Mouse (Mus musculus) CH12.LX (cell line): ENCODE data around the gene Pop7. TPM values are rescaled to one million over a fixed set of nuclear protein-coding genes. Genes with fewer than 3 reads are reported as not detected.

ENCODE experiments used
- DNase-seq: peaks from one replicate; pipeline ENCODE4 v3.0.0-alpha.2; 2013; ENCODE audit errors: extremely low read depth
- H3K27ac ChIP-seq: 2 replicates; pipeline ENCODE4 v1.5.1; 2012; ENCODE audit warnings: low read depth, mild to moderate bottlenecking, control low read depth, moderate library complexity; ENCODE audit not compliant: insufficient read depth
- H3K27me3 ChIP-seq: replicated peaks from 2 replicates; pipeline ENCODE3; 2012; ENCODE audit warnings: inconsistent platforms
- H3K36me3 ChIP-seq, 2 experiments: replicated peaks in 1 of 2; 2 replicates each; pipeline versions ENCODE3 to v1.6.1; 2012; ENCODE audit warnings: inconsistent platforms in 1 of 2, low read length in 1 of 2, mild to moderate bottlenecking in 1 of 2, mixed read lengths in 1 of 2, moderate library complexity in 1 of 2; ENCODE audit not compliant: control insufficient read depth in 1 of 2, insufficient read depth in 1 of 2
- H3K4me1 ChIP-seq, 2 experiments: 2 replicates each; pipeline ENCODE4 v1.6.1; 2012; ENCODE audit warnings: inconsistent platforms in 1 of 2, moderate library complexity in 1 of 2; ENCODE audit not compliant: insufficient read depth in 2 of 2, control insufficient read depth in 1 of 2
- H3K4me2 ChIP-seq: 2 replicates; pipeline ENCODE4 v1.6.1; 2012; ENCODE audit warnings: low read depth, mild to moderate bottlenecking, control low read depth; ENCODE audit not compliant: poor library complexity, insufficient read depth, severe bottlenecking
- H3K4me3 ChIP-seq, 3 experiments: fragments of 150-350 bp in 1 of 3; sonication (generic) in 1 of 3; replicated peaks in 1 of 3; 2 replicates each; pipeline versions ENCODE3 to v1.5.1; 2011 to 2012; ENCODE audit warnings: low read depth in 2 of 3, low read length in 2 of 3, mild to moderate bottlenecking in 2 of 3, moderate library complexity in 2 of 3, control low read depth in 1 of 3, improper control_type of control experiment in 1 of 3, inconsistent platforms in 1 of 3, mixed read lengths in 1 of 3; ENCODE audit not compliant: poor library complexity in 1 of 3
- H3K79me2 ChIP-seq: replicated peaks from 2 replicates; pipeline ENCODE4 v1.6.1; 2012; ENCODE audit warnings: mild to moderate bottlenecking, moderate library complexity; ENCODE audit not compliant: control insufficient read depth, poor library complexity, insufficient read depth, severe bottlenecking; ENCODE audit errors: extremely low read depth
- H3K9ac ChIP-seq: 2 replicates; pipeline ENCODE4 v1.6.1; 2012; ENCODE audit warnings: low read depth, mild to moderate bottlenecking, control low read depth, moderate library complexity; ENCODE audit not compliant: insufficient read depth
- H3K9me3 ChIP-seq: replicated peaks from 2 replicates; pipeline ENCODE3; 2012; ENCODE audit warnings: low read length, inconsistent platforms, mixed read lengths
- BHLHE40 ChIP-seq: IDR thresholded peaks from 2 replicates; pipeline ENCODE4 v1.6.1; 2011; ENCODE audit warnings: mild to moderate bottlenecking, low read depth, low read length, improper control_type of control experiment
- CHD1 ChIP-seq: IDR thresholded peaks from 2 replicates; pipeline ENCODE4 v1.6.1; 2012; ENCODE audit warnings: low read depth, low read length, improper control_type of control experiment, inconsistent platforms
- CHD2 ChIP-seq: IDR thresholded peaks from 2 replicates; pipeline ENCODE4 v1.6.1; 2011; ENCODE audit warnings: low read length, improper control_type of control experiment
- CTCF ChIP-seq, 2 experiments: IDR thresholded peaks in 1 of 2; conservative IDR thresholded peaks in 1 of 2; 2 replicates each; pipeline ENCODE4 v1.5.1; 2011 to 2012; ENCODE audit warnings: low read depth in 2 of 2, low read length in 2 of 2, improper control_type of control experiment in 1 of 2, inconsistent platforms in 1 of 2, mild to moderate bottlenecking in 1 of 2, moderate library complexity in 1 of 2
- ELF1 ChIP-seq: IDR thresholded peaks from 2 replicates; pipeline ENCODE4 v1.6.1; 2014; ENCODE audit warnings: low read depth, mild to moderate bottlenecking, inconsistent platforms, low read length, improper control_type of control experiment
- ETS1 ChIP-seq: conservative IDR thresholded peaks from 2 replicates; pipeline ENCODE4 v1.6.1; 2012; ENCODE audit warnings: low read depth, mild to moderate bottlenecking, inconsistent platforms, low read length, improper control_type of control experiment, moderate library complexity
- GABPA ChIP-seq: IDR thresholded peaks from 2 replicates; pipeline ENCODE4 v1.6.1; 2012; ENCODE audit warnings: low read depth, low read length, improper control_type of control experiment, inconsistent platforms; ENCODE audit not compliant: insufficient replicate concordance
- HCFC1 ChIP-seq: IDR thresholded peaks from 2 replicates; pipeline ENCODE4 v1.6.1; 2012; ENCODE audit warnings: low read depth, mild to moderate bottlenecking, inconsistent platforms, low read length, improper control_type of control experiment
- IRF4 ChIP-seq: IDR thresholded peaks from 2 replicates; pipeline ENCODE4 v1.6.1; 2014; ENCODE audit warnings: low read depth, mild to moderate bottlenecking, inconsistent platforms, low read length, improper control_type of control experiment
- JUND ChIP-seq: conservative IDR thresholded peaks from 2 replicates; pipeline ENCODE4 v1.6.1; 2011; ENCODE audit warnings: low read depth, low read length, improper control_type of control experiment
- MAX ChIP-seq: IDR thresholded peaks from 2 replicates; pipeline ENCODE4 v1.6.1; 2011; ENCODE audit warnings: low read length, improper control_type of control experiment
- MXI1 ChIP-seq: IDR thresholded peaks from 2 replicates; pipeline ENCODE4 v1.6.1; 2011; ENCODE audit warnings: mild to moderate bottlenecking, low read depth, low read length, improper control_type of control experiment
- MYC ChIP-seq: IDR thresholded peaks from 2 replicates; pipeline ENCODE4 v1.6.1; 2011; ENCODE audit warnings: low read depth, mild to moderate bottlenecking, improper control_type of control experiment, low read length
- NRF1 ChIP-seq: IDR thresholded peaks from 2 replicates; pipeline ENCODE4 v1.6.1; 2014; ENCODE audit warnings: low read depth, mild to moderate bottlenecking, inconsistent platforms, low read length, improper control_type of control experiment, moderate library complexity
- PAX5 ChIP-seq: IDR thresholded peaks from 2 replicates; pipeline ENCODE4 v1.6.1; 2012; ENCODE audit warnings: low read length, inconsistent platforms, mixed read lengths
- RCOR1 ChIP-seq: conservative IDR thresholded peaks from 2 replicates; pipeline ENCODE4 v1.6.1; 2012; ENCODE audit warnings: low read depth, mild to moderate bottlenecking, inconsistent platforms, low read length, improper control_type of control experiment
- SIN3A ChIP-seq: IDR thresholded peaks from 2 replicates; pipeline ENCODE4 v1.6.1; 2012; ENCODE audit warnings: low read length, improper control_type of control experiment, inconsistent platforms
- SMC3 ChIP-seq: IDR thresholded peaks from 2 replicates; pipeline ENCODE4 v1.6.1; 2011; ENCODE audit warnings: low read depth, low read length, improper control_type of control experiment
- TBP ChIP-seq: conservative IDR thresholded peaks from 2 replicates; pipeline ENCODE4 v1.6.1; 2011; ENCODE audit warnings: low read depth, low read length, improper control_type of control experiment
- ZC3H11A ChIP-seq: IDR thresholded peaks from 2 replicates; pipeline ENCODE4 v1.6.1; 2012; ENCODE audit warnings: low read depth, mild to moderate bottlenecking, inconsistent platforms, low read length, improper control_type of control experiment
- ZKSCAN1 ChIP-seq: IDR thresholded peaks from 2 replicates; pipeline ENCODE4 v1.6.1; 2012; ENCODE audit warnings: low read depth, inconsistent platforms, low read length, improper control_type of control experiment, borderline replicate concordance
- ZMIZ1 ChIP-seq: IDR thresholded peaks from 2 replicates; pipeline ENCODE4 v1.6.1; 2012; ENCODE audit warnings: low read depth, mild to moderate bottlenecking, inconsistent platforms, low read length, improper control_type of control experiment
- dilution Hi-C: fragments of 300-500 bp; cut with MboI; formaldehyde crosslinking; loops from 2 replicates; pipeline ENCODE4 v1.14.3; 2020; ENCODE audit warnings: low sequenced_read_pairs; ENCODE audit not compliant: extremely low pct_unique_long_range_greater_than_20kb, extremely low pct_ligation_motif_present
- in situ Hi-C: fragments of 300-500 bp; cut with MboI; formaldehyde crosslinking; loops from 3 replicates; pipeline ENCODE4 v1.14.3; 2019; ENCODE audit warnings: low sequenced_read_pairs, low pct_ligation_motif_present, low pct_unique_long_range_greater_than_20kb, mixed read lengths
- polyA plus RNA-seq: library from polyadenylated mRNA; unstranded; fragments of >175 nt; gene quantifications from 2 replicates; pipeline ENCODE4 v1.2.1, GENCODE M21; 2012; ENCODE audit warnings: low read depth; ENCODE audit not compliant: insufficient read length
- total RNA-seq, 2 experiments: library from RNA; depleted of rRNA; stranded (reverse); fragments of 300-350 nt in 1 of 2; fragments of >200 nt in 1 of 2; gene quantifications; 2 replicates each; pipeline ENCODE4 v1.2.3; 2012 to 2014

Pop7 gene
- total and polyA plus RNA-seq, 3 experiments, result 35.0 to 44.2 (median 38.5) TPM

GRCm38 (mm10) chr5:137502667-137503110 lies 371 bp upstream of the Pop7 start (continued):
- TF ChIP-seq ETS1, result no peak
- TF ChIP-seq HCFC1, result no peak
- no peak; the same call in 1 of the 2 replicates for TF ChIP-seq ZMIZ1
- no peak for TF ChIP-seq CHD1
- TF ChIP-seq MYC, result peak; percentile 70
- no peak for TF ChIP-seq IRF4
- TF ChIP-seq CTCF (conservative IDR thresholded peaks at IDR 0.05 in 1 of 2, IDR thresholded peaks at IDR 0.05 in 1 of 2; ENCODE audit: low read depth in 2 of 2, low read length in 2 of 2), result peak; percentile 53 to 63

DNA sequence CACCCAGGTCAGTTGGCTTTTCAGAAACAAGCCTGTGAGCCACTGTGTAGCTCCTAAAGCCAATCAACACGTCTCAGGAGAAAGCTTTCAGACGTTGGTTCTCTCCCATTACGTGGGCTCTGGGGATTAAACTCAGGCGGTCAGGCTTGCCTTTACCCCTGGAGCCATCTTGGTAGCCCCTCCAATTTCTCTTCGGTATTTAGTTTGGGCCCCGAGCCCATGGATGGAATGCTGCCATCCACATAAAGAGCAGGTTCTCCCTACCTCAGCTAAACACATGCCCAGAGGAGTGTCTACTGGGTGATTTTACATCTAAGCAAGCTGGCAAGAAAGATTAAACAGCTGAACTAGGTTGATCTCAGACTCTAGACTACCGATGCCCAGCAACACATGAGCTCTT lies 2.1 kb downstream of the Pop7 start:
- H3K36me3 ChIP-seq, result peaks cover 0 to 11% of the 10 kb centered on the region in 2 experiments
- no peak overlapping the region for H3K4me3 ChIP-seq
- H3K27ac ChIP-seq, result no peak overlapping the region
- dilution Hi-C loops (no loop called here), in situ Hi-C loops (loop anchor here (25.0 kb wide), 1 partner anchor 262 kb away; no protein-coding TSS in a partner anchor)
- H3K27me3 ChIP-seq, result peaks cover 3% of the 10 kb centered on the region
- H3K9ac ChIP-seq, result no peak overlapping the region
- H3K9me3 ChIP-seq, result no peaks in the 10 kb centered on the region
- H3K79me2 ChIP-seq, result no peaks in the 10 kb centered on the region; the same call in 1 of the 2 replicates
- H3K4me2 ChIP-seq, result no peak overlapping the region
- DNase-seq, result no peak
- H3K4me1 ChIP-seq, result peaks cover 2 to 14% of the 10 kb centered on the region in 2 experiments; a peak in 3 of 4 replicates
- TF ChIP-seq ZKSCAN1 (no peak), CHD2 (no peak), ETS1 (no peak), BHLHE40 (no peak), ELF1 (no peak), NRF1 (no peak), TBP (no peak), ZC3H11A (no peak), SMC3 (no peak), SIN3A (no peak), JUND (no peak)

GRCm38 (mm10) chr5:137493831-137494230 lies 8.5 kb downstream of the Pop7 start:
- Histone ChIP-seq H3K4me1 (no peaks in the 10 kb centered on the region), H3K9me3 (no peaks in the 10 kb centered on the region), H3K4me3 (no peak overlapping the region), H3K27me3 (peaks cover 32% of the 10 kb centered on the region), H3K79me2 (no peaks in the 10 kb centered on the region), H3K9ac (no peak overlapping the region), H3K36me3 (no peaks in the 10 kb centered on the region), H3K27ac (no peak overlapping the region), H3K4me2 (no peak overlapping the region)
- dilution Hi-C loops, result no loop called here
- TF ChIP-seq MAX (no peak), ZC3H11A (no peak), BHLHE40 (no peak), GABPA (no peak), TBP (no peak), ZMIZ1 (no peak), RCOR1 (no peak), PAX5 (no peak), MXI1 (no peak), CTCF (conservative IDR thresholded peaks at IDR 0.05 in 1 of 2, IDR thresholded peaks at IDR 0.05 in 1 of 2; ENCODE audit: low read depth in 2 of 2, low read length in 2 of 2) (no peak), SMC3 (no peak), JUND (no peak)
- in situ Hi-C loops, result no loop called here
- DNase-seq, result no peak
